In the genomic region with DNA sequence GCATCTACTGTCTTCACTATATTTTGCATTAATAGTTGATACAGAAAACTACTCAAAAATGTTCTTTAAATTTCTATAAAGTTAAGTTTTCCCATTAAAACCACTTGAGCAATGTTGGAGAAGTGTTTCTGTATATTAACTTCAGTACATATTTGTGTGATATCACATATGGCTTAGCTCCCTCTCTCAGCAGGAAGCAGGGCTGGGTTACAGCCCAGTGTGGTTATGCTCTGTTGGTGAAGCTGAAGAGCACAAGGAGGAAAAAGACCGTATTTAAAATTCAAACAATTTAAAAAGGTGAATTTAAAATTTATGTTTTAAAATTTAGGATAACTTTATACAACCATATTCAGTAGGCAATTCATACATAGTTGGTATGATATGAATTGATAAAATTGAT, we compare ENCODE assay signal across 17 mouse cellular contexts. TPM values are rescaled to one million over a fixed set of nuclear protein-coding genes. Genes with fewer than 3 reads are reported as not detected.
A peak's percentile ranks its signal among the peaks of the same experiment; 100 is the strongest.
DNase-seq lines count a peak whose midpoint lies in the region; ATAC-seq and TF ChIP-seq lines count a peak whose summit lies in the region.
"Had no signal": no experiment of that assay in that cellular context is flagged by ENCODE, and none has a peak within 500 bp of the region (broad histone marks: within the 10 kb centered on the region; RNA-seq: fewer than 3 reads in every experiment).

No protein-coding gene starts in this region.

- H3K4me2 ChIP-seq in forebrain, postnatal 0 days (ENCODE audit: low read depth): no peak overlapping the region
- H3K4me2 ChIP-seq: forebrain, embryonic 13.5 days; liver, embryonic 15.5 days; neural tube, embryonic 13.5 days had no signal

- DNase-seq in spleen, adult 2 months (ENCODE audit: low read depth in 1 of 2, low spot score in 2 of 2): peak in 1 of 2 experiments; percentile 45
- DNase-seq in spleen, postnatal 10 days (ENCODE audit: low spot score in 2 of 2): no peak
- DNase-seq in cerebellum, adult 11 months: peak; percentile 42
- DNase-seq in cerebellum, postnatal 14 days: peak; percentile 60 to 72
- no peak for DNase-seq in forebrain, postnatal 0 days
- no peak for DNase-seq in hindbrain, embryonic 10.5 days (ENCODE audit: low spot score)
- no peak for DNase-seq in lung, postnatal 14 days
- DNase-seq: adrenal gland, postnatal 14 days; kidney, adult 2 months; kidney, postnatal 25 days; thymus, adult 18-20 months had no signal

- no peaks in the 10 kb centered on the region for H3K27me3 ChIP-seq in spleen, adult 2 months (ENCODE audit: control insufficient read depth, insufficient read depth, low read length)
- H3K27me3 ChIP-seq in forebrain, postnatal 0 days (ENCODE audit: insufficient read depth, low read length): no peaks in the 10 kb centered on the region
- H3K27me3 ChIP-seq in hindbrain, embryonic 10.5 days (ENCODE audit: insufficient read depth, poor library complexity, severe bottlenecking): no peaks in the 10 kb centered on the region
- H3K27me3 ChIP-seq: forebrain, embryonic 13.5 days; liver, embryonic 15.5 days; neural tube, embryonic 13.5 days had no signal

- 7% methylated on average over 1 of the region's 1 CpGs for WGBS in spleen, adult 2 months
- 74% methylated on average over 1 of the region's 1 CpGs for WGBS in forebrain, postnatal 0 days
- WGBS in hindbrain, embryonic 10.5 days: 96% methylated on average over 1 of the region's 1 CpGs

- no peaks in the 10 kb centered on the region for H3K36me3 ChIP-seq in spleen, adult 2 months (ENCODE audit: control insufficient read depth, insufficient read depth, low read length)
- no peaks in the 10 kb centered on the region for H3K36me3 ChIP-seq in forebrain, postnatal 0 days (ENCODE audit: insufficient read depth)
- no peaks in the 10 kb centered on the region for H3K36me3 ChIP-seq in hindbrain, embryonic 10.5 days
- H3K36me3 ChIP-seq: embryonic facial prominence, embryonic 10.5 days; liver, embryonic 15.5 days; neural tube, embryonic 13.5 days had no signal

- H3K9ac ChIP-seq in forebrain, postnatal 0 days: no peak overlapping the region
- H3K9ac ChIP-seq: forebrain, embryonic 13.5 days; liver, embryonic 15.5 days; neural tube, embryonic 13.5 days had no signal

- ATAC-seq in neutrophil, adult 5-6 weeks (ENCODE audit: extremely low read depth, insufficient number of reproducible peaks, low FRiP score, poor library complexity, severe bottlenecking): peak; percentile 62; the same call in 1 of the 2 replicates
- no peak for ATAC-seq in forebrain, postnatal 0 days
- ATAC-seq: forebrain, embryonic 13.5 days; lung, postnatal 0 days had no signal

- no peak overlapping the region for H3K4me3 ChIP-seq in spleen, adult 2 months (ENCODE audit: extremely low read depth, insufficient read depth, insufficient read length)
- no peak overlapping the region for H3K4me3 ChIP-seq in forebrain, postnatal 0 days (ENCODE audit: low read depth, low read length)
- H3K4me3 ChIP-seq in hindbrain, embryonic 10.5 days: no peak overlapping the region
- H3K4me3 ChIP-seq: embryonic facial prominence, embryonic 10.5 days; forebrain, embryonic 13.5 days; liver, embryonic 15.5 days; neural tube, embryonic 13.5 days had no signal

- peak overlapping the region; percentile 69; the same call in 1 of the 2 replicates for H3K27ac ChIP-seq in spleen, adult 2 months (ENCODE audit: insufficient read depth, low read length)
- H3K27ac ChIP-seq in forebrain, postnatal 0 days (ENCODE audit: low read depth, low read length): no peak overlapping the region
- H3K27ac ChIP-seq in hindbrain, embryonic 10.5 days: no peak overlapping the region
- H3K27ac ChIP-seq: embryonic facial prominence, embryonic 10.5 days; forebrain, embryonic 13.5 days; liver, embryonic 15.5 days; neural tube, embryonic 13.5 days had no signal

- peaks cover 9% of the 10 kb centered on the region for H3K4me1 ChIP-seq in spleen, adult 2 months (ENCODE audit: control insufficient read depth, insufficient read depth, insufficient read length)
- H3K4me1 ChIP-seq in forebrain, postnatal 0 days (ENCODE audit: insufficient read depth): no peaks in the 10 kb centered on the region
- peaks cover under 1% of the 10 kb centered on the region; the same call in 1 of the 2 replicates for H3K4me1 ChIP-seq in hindbrain, embryonic 10.5 days (replicated peaks)
- H3K4me1 ChIP-seq: embryonic facial prominence, embryonic 10.5 days had no signal

- TF ChIP-seq POLR2A in spleen, adult 2 months (IDR thresholded peaks at IDR 0.05; ENCODE audit: low read depth, low read length): no peak

- TF ChIP-seq CTCF in spleen, adult 2 months (IDR thresholded peaks at IDR 0.05; ENCODE audit: extremely low read depth, insufficient read depth, insufficient read length, insufficient replicate concordance): no peak
- TF ChIP-seq CTCF in forebrain, postnatal 0 days (IDR thresholded peaks at IDR 0.05; ENCODE audit: low read depth): no peak

- H3K9me3 ChIP-seq in forebrain, postnatal 0 days (ENCODE audit: low read length): no peaks in the 10 kb centered on the region
- H3K9me3 ChIP-seq in hindbrain, embryonic 10.5 days: no peaks in the 10 kb centered on the region
- H3K9me3 ChIP-seq: embryonic facial prominence, embryonic 10.5 days; forebrain, embryonic 13.5 days; liver, embryonic 15.5 days; neural tube, embryonic 13.5 days had no signal

RNA-seq across cellular contexts. Expression of gene Cnot2, which starts 12.8 kb away (rescaled TPM):
- 23.9 and 25.6 TPM in 2 replicates for polyA plus RNA-seq in spleen, adult 2 months (2012; rRNA removed)
- total RNA-seq in neutrophil, adult 5-6 weeks (2017): 191 and 211 TPM in 2 replicates
- total RNA-seq in forebrain, postnatal 0 days (2014; rRNA removed): 96.5 and 111 TPM in 2 replicates
- polyA plus RNA-seq in forebrain, postnatal 0 days (2015; fragmentation: Nextera tagmentation; extraction: Ambion mirVana): 72.5 and 75.8 TPM in 2 replicates
- 107 and 115 TPM in 2 replicates for polyA plus RNA-seq in hindbrain, embryonic 10.5 days (2016; fragmentation: Nextera tagmentation; extraction: Ambion mirVana)

Comparison
In these comparisons a context has a peak if more than half of its experiments do, and no peak if none do; other contexts are left out.
1. DNase-seq: peak in cerebellum, adult 11 months (single experiment) and cerebellum, postnatal 14 days (2 of 2); none in spleen, postnatal 10 days (0 of 2), forebrain, postnatal 0 days (single experiment), hindbrain, embryonic 10.5 days (single experiment) and lung, postnatal 14 days (single experiment).